In the genomic region with DNA sequence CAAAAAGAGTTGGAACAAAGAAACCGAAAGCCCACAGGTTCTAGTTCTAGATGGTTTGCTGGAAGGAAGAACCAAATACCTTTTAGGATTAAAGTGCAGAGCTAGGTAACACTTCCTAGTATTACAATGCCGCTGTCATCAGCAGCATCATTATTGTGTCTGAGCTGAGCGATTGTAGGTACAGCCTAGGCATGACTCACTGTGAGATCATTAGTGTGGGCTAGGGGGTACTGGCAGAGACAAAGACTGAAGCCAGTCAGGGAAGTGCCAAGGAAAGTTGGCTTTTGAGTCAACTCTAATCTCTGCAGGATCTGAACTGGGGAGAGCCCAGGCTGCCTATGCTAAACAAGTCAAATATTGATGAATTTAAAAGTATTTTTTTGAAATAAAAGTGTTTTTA, we compare ENCODE assay signal across 24 mouse cellular contexts.
"Had no signal": no experiment of that assay in that cellular context is flagged by ENCODE, and none has a peak within 500 bp of the region (broad histone marks: within the 10 kb centered on the region; RNA-seq: fewer than 3 reads in every experiment).

No protein-coding gene starts in this region.

- H3K27me3 ChIP-seq: embryonic facial prominence, embryonic 12.5 days; embryonic facial prominence, embryonic 13.5 days; embryonic facial prominence, embryonic 15.5 days; forebrain, embryonic 12.5 days; forebrain, embryonic 13.5 days; forebrain, embryonic 15.5 days had no signal

- H3K36me3 ChIP-seq: embryonic facial prominence, embryonic 10.5 days; embryonic facial prominence, embryonic 12.5 days; embryonic facial prominence, embryonic 13.5 days; embryonic facial prominence, embryonic 15.5 days; forebrain, embryonic 10.5 days; forebrain, embryonic 12.5 days; forebrain, embryonic 15.5 days had no signal

- DNase-seq: cerebellum, adult 9-11 months; cerebellum, postnatal 10 days; cerebellum, postnatal 14 days; cerebellum, postnatal 25 days; cerebellum, postnatal 36 days; embryo, embryonic 11 days; forebrain, postnatal 0 days; gastrocnemius, adult 2 months; gastrocnemius, postnatal 10 days; gastrocnemius, postnatal 14 days; gastrocnemius, postnatal 25 days; gastrocnemius, postnatal 36 days; heart, adult 11 months; heart, adult 18-20 months; heart, adult 2 months had no signal

- H3K4me3 ChIP-seq: embryonic facial prominence, embryonic 10.5 days; embryonic facial prominence, embryonic 12.5 days; embryonic facial prominence, embryonic 13.5 days; embryonic facial prominence, embryonic 15.5 days; erythroblast, embryonic 14.5 days; forebrain, embryonic 10.5 days; forebrain, embryonic 12.5 days; forebrain, embryonic 13.5 days; forebrain, embryonic 15.5 days; gastrocnemius, adult 2 months; heart, adult 2 months had no signal
